Mouse (Mus musculus) Patski (cell line): Measurements from ENCODE around the gene D630003M21Rik. TPM values are rescaled to one million over a fixed set of nuclear protein-coding genes. Genes with fewer than 3 reads are reported as not detected.

Experiments used
- ATAC-seq: fragments of 100-300 bp; one replicate; pipeline ENCODE4 v1.8.0; 2021
- CTCF ChIA-PET: fragments of 350-600 bp; sonication (Branson Sonifier 250); formaldehyde crosslinking; loops from one replicate; lab custom pipeline; 2022; ENCODE audit warnings: inconsistent platforms; lab: Charles Lee
- POLR2A ChIA-PET: fragments of 350-600 bp; sonication (Branson Sonifier 250); formaldehyde crosslinking; loops from one replicate; lab custom pipeline; 2022; ENCODE audit warnings: antibody characterized with exemption, inconsistent platforms; lab: Charles Lee
- DNase-seq: peaks from one replicate; pipeline ENCODE4 v3.0.0-alpha.2; 2011; ENCODE audit warnings: low read depth, low spot score
- H3K27me3 ChIP-seq: fragments of 371-371 bp; one replicate; pipeline ENCODE4 v1.5.1; 2021
- CTCF ChIP-seq: fragments of 100-300 bp; IDR thresholded peaks from one replicate; pipeline ENCODE4 v1.5.1; 2021
- in situ Hi-C: fragments of 300-500 bp; cut with MboI; formaldehyde crosslinking; loops from 3 replicates; pipeline ENCODE4 v1.11.1; 2018; ENCODE audit warnings: low pct_unique_long_range_greater_than_20kb, mixed read lengths
- polyA plus RNA-seq: library from polyadenylated mRNA; unstranded; gene quantifications from one replicate; pipeline ENCODE4 v1.2.3, GENCODE M21; 2021

D630003M21Rik gene
- polyA plus RNA-seq, 1 experiment from 2014 or later: 49.6 TPM

DNA sequence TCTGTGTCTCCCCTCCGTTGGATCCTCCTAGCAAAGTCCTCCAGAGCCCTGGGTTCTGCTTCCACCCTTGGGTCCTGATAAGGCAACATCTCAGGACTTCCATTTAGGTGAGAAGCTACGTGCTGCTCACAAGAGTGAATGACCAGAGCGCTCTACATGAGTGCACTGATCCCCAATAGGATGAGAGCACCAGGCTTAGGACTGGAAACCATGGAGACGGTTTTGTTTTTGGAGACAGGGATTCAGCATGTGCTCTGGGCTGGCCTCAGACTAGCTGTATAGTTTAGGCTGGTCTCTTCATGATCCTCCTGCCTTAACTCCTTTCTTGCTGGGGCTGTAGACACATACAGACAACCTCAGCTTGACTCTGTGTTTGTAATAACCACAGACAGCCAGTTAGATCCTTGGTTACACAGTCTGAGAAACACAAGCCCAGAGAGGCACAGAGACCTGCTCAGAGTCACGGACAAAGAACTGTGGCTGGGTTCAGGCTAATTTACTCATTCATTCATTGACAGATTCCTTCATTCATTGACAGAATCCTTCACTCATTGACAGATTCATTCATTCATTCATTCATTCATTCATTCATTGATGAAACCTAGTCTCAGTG, 12.2 kb upstream of the D630003M21Rik start:
- POLR2A ChIA-PET: no interaction called here
- CTCF ChIA-PET: interaction anchor here (0.9 kb wide), 1 partner anchor 7 kb away, joined by 3 read pairs; no protein-coding TSS in a partner anchor
- DNase-seq (no peak), ATAC-seq (no peak)
- no peak for TF ChIP-seq CTCF
- H3K27me3 ChIP-seq: no peaks in the 10 kb centered on the region
- in situ Hi-C loops: no loop called here

DNA sequence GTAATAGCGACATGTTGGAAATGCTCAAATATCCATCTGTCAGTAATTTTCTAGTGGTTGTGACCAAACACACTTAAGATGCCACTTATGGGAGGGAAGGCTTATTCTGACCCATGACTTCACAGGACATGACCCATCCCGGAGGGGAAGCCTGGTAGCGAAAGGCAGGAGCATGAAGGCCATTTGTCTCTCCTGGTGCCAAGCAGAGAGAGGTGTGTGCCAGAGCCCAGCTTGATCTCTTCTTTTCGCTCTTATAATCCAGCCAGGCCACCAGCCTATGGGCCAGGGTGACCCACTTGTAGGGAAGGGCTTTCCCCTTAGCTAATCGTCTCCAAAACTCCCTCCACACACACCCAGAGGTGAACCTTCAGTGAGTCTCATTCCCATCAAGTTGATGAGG, 9.1 kb upstream of the D630003M21Rik start:
- ChIA-PET POLR2A (no interaction called here), CTCF (no interaction called here)
- ATAC-seq: no peak
- no peak for TF ChIP-seq CTCF
- in situ Hi-C loops: no loop called here
- no peaks in the 10 kb centered on the region for H3K27me3 ChIP-seq
- no peak for DNase-seq

DNA sequence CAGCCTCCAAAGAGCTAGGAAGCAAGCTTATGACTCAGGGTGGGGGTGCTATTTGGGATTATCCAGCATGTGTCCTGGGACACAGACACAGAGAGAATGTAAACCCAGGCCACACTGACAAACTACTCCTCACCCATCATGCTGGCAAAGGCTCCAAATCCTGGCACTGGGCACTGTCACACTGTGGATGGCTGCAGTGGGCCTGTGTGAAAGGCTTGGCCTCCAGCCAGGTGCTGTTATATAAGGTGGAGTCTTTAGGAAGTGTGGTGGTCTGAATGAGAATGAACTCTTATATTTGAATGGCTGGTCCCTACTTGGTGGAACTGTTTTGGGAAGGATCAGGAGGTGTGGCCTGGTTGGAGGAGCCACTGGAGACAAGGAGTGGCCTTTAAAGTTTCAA, 7.7 kb upstream of the D630003M21Rik start:
- ChIA-PET POLR2A (no interaction called here), CTCF (no interaction called here)
- H3K27me3 ChIP-seq: no peaks in the 10 kb centered on the region
- no peak for TF ChIP-seq CTCF
- ATAC-seq: no peak
- no peak for DNase-seq
- in situ Hi-C loops: no loop called here

DNA sequence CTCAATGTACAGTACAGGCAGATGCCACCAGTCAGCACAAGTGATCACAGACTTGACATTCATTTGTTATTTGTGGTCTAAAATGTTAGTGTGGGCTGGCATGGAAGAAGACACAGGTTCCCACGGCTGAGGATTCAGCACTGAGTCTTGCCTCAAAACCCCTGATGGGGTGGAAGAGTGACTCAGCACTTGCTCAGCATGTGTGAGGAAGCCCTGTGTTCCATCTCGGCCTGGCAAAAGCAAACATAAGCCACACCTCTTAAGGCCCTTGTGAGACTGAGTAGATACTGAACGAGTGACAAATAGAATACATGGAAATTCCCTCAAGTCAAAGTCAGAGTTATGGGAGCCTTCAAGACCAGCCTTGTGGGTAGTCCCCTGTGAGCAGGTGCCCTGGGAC, 4.1 kb upstream of the D630003M21Rik start:
- no peaks in the 10 kb centered on the region for H3K27me3 ChIP-seq
- ATAC-seq (no peak), DNase-seq (no peak)
- no peak for TF ChIP-seq CTCF
- ChIA-PET POLR2A (no interaction called here), CTCF (no interaction called here)
- in situ Hi-C loops: no loop called here

DNA sequence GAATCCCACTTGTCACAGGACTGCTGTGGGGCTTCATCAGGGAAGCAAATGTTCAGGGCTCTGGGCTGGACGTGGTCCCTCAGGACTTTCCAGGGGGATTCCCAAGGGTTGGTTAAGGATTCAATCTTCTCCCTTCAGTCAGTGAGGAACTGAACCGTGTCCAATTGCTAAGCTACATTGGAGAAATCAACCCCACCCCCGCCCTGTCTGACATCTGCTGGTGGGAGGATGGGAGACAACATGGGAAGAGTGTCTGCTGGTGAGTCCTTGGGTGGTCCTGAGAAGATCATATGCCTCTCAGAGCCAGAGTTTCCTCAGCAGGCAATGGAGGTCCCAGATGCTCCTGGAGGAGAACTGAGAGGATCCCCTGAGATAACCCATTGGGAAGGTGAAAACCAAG, 3.4 kb upstream of the D630003M21Rik start:
- TF ChIP-seq CTCF: no peak
- no peak for DNase-seq
- H3K27me3 ChIP-seq: no peaks in the 10 kb centered on the region
- no peak for ATAC-seq
- ChIA-PET CTCF (no interaction called here), POLR2A (no interaction called here)
- in situ Hi-C loops: no loop called here

DNA sequence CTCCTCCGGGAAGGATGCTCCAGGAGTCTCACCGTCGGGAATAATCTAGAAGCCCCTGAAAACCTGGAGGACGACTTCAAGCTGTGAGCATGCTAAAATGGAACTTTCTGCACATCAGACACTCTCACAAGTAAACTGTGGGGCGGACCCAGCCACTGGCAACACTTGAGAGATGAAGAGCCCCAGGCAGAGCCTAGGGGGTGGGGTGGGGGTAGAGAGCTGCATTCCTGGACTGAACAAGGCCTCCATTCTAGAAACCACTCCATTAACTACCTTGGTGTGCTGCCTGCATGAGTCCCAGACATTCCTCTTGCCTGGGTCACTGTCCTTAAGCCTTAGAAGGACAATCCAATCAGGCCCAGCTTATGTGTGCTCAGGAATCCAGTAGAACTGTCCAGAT, 2.0 kb upstream of the D630003M21Rik start:
- ATAC-seq: peak; percentile 84
- no peak for DNase-seq
- CTCF ChIA-PET: interaction anchor here (1.4 kb wide), 2 partner anchors 28 to 31 kb away, joined by 3 read pairs; partner anchors contain the start of gene Bpi
- POLR2A ChIA-PET: interaction anchor here (0.8 kb wide), 2 partner anchors 16 to 78 kb away, joined by 3 read pairs; no protein-coding TSS in a partner anchor
- in situ Hi-C loops: no loop called here
- no peaks in the 10 kb centered on the region for H3K27me3 ChIP-seq
- TF ChIP-seq CTCF: no peak

DNA sequence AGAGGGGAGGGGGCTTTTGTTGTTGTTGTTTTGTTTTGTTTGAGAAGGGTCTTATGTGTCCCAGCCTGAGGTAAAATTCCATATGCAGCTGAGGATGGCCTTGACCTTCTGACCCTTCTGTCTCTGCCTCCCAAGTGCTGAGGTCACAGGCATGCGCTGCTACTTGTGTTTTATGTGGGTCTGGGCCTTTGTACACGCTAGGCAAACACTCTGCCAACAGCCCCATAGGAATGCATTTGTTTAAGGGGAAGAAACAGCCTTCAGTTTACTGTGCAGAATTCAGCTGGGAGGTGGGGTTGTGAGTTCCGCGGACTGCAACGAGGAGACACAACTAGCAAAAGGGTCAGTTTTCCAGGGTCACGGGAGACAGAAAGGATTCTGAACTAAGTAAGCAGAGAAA, 1.6 kb upstream of the D630003M21Rik start:
- CTCF ChIA-PET: interaction anchor here (1.4 kb wide), 2 partner anchors 28 to 31 kb away, joined by 3 read pairs; partner anchors contain the start of gene Bpi
- in situ Hi-C loops: no loop called here
- TF ChIP-seq CTCF: no peak
- no peaks in the 10 kb centered on the region for H3K27me3 ChIP-seq
- no peak for ATAC-seq
- POLR2A ChIA-PET: interaction anchor here (0.8 kb wide), 2 partner anchors 15 to 79 kb away, joined by 3 read pairs; no protein-coding TSS in a partner anchor
- DNase-seq: no peak

DNA sequence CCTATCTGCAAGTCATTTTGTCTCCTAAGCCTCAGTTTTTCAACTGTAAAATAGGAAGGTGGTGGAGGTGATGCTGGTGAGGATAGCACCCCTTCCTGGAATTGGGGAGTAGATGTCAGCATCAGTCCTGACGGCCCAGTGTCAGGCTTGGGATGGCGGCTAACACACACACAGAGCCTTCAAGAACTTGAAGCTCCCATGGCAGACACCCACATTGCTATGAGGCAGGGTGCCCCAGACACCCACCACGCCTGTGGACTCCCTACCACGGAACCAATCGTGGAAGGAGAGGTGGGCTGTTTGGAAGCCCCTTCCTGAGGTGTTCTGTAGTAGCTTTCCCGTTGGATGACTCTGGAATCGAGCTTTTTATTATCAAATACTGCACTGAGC, 476 bp upstream of the D630003M21Rik start:
- H3K27me3 ChIP-seq: no peaks in the 10 kb centered on the region
- TF ChIP-seq CTCF: no peak
- ChIA-PET CTCF (interaction anchor here (1.0 kb wide), 1 partner anchor 30 kb away, joined by 3 read pairs; no protein-coding TSS in a partner anchor), POLR2A (interaction anchor here (0.6 to 1.4 kb wide), 4 partner anchors 18 to 89 kb away, joined by 3 to 6 read pairs (median 4); no protein-coding TSS in a partner anchor)
- in situ Hi-C loops: no loop called here
- ATAC-seq: no peak
- DNase-seq: no peak

DNA sequence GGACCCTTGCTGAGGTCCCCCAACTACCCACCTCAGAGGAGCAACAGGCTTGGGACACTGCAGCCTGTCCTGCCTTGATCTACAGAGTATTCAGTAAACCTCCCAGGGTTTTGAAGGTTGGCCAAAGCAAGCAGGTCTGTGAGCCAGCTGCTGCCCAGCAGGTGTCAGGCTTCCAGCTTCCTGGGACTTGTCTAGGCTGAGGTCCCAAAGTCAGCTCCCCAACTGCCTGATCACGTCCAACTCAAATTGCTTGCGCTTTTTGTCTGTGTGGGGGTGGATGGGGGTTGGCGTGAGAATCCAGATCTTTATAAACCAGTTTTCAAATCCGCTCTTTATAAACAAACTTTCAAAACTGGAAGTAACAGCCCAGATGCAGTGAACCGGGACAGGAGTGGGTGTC, 3.7 kb downstream of the D630003M21Rik start:
- no peak for TF ChIP-seq CTCF

DNA sequence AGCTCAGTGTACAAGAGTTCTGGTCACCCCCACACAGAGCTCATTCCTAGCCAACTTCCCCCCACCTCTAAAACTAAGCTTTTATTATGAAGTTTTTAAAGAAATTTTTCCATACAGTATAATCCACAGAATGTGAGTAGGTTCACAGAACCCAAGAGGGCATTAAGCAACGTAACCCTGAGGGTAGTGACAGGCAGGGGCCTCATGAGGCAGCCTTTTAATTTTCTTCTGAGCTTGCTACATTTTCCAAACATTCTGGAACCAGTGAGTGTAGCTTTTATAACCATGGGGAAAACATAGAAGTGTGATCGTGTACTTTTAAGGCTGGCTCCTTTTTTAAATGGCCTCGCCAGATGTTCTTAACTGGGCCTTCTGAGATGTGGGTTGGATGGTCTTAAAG, 5.5 kb downstream of the D630003M21Rik start:
- no peaks in the 10 kb centered on the region for H3K27me3 ChIP-seq
- ChIA-PET CTCF (interaction anchor here (0.9 to 2.6 kb wide), 7 partner anchors 9 to 124 kb away, joined by 3 to 13 read pairs (median 4); no protein-coding TSS in a partner anchor), POLR2A (interaction anchor here (1.2 to 1.5 kb wide), 2 partner anchors 10 to 36 kb away, joined by 4 read pairs; no protein-coding TSS in a partner anchor)
- DNase-seq (no peak), ATAC-seq (no peak)
- in situ Hi-C loops: no loop called here
- no peak for TF ChIP-seq CTCF

More for the DNA sequence above, 3.7 kb downstream of the D630003M21Rik start:
- in situ Hi-C loops: no loop called here
- peak; percentile 60 for ATAC-seq
- POLR2A ChIA-PET: interaction anchor here (0.9 to 1.2 kb wide), 2 partner anchors 9 to 33 kb away, joined by 3 read pairs; no protein-coding TSS in a partner anchor
- CTCF ChIA-PET: interaction anchor here (1.0 to 2.1 kb wide), 6 partner anchors 10 to 135 kb away, joined by 3 to 16 read pairs (median 5); partner anchors contain the start of gene Bpi
- H3K27me3 ChIP-seq: no peaks in the 10 kb centered on the region
- DNase-seq: no peak

DNA sequence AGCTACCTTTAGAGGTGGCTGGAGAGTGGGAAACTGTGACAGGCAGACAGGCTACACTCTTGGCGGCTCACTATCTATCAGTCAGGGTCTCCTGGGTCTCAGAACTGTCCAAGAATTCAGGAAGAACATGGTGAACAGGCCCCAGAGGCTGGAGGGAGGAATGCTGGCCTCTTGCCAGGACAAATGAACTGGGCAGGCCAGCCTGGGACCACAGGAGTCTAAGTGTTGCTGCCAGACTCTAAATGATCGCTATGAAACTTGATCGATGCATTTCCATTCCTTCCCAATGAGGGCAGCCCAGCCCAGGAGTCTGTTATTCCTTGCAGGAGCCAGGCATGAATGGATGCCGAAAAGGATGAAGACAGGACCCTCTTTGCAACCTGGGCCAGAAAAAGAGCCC, 6.4 kb downstream of the D630003M21Rik start:
- ChIA-PET POLR2A (interaction anchor here (1.1 to 1.5 kb wide), 3 partner anchors 9 to 37 kb away, joined by 3 to 4 read pairs (median 4); no protein-coding TSS in a partner anchor), CTCF (interaction anchor here (0.9 to 2.6 kb wide), 5 partner anchors 27 to 125 kb away, joined by 3 to 13 read pairs (median 4); no protein-coding TSS in a partner anchor)
- in situ Hi-C loops: no loop called here
- H3K27me3 ChIP-seq: no peaks in the 10 kb centered on the region
- DNase-seq (no peak), ATAC-seq (no peak)
- no peak for TF ChIP-seq CTCF
